Comparison of ENCODE assay signal across 16 mouse cellular contexts in genomic region chr1:59826583-59826982, GRCm38 (mm10).
DNase-seq lines count a peak whose midpoint lies in the region; ATAC-seq and TF ChIP-seq lines count a peak whose summit lies in the region.
"Had no signal": no experiment of that assay in that cellular context is flagged by ENCODE, and none has a peak within 500 bp of the region (broad histone marks: within the 10 kb centered on the region; RNA-seq: fewer than 3 reads in every experiment).

No protein-coding gene starts in this region.

- no peak overlapping the region for H3K9ac ChIP-seq in heart, embryonic 13.5 days
- no peak overlapping the region for H3K9ac ChIP-seq in heart, embryonic 11.5 days (ENCODE audit: low read depth, low read length)
- H3K9ac ChIP-seq: hindbrain, embryonic 14.5 days; liver, embryonic 12.5 days had no signal

- H3K9me3 ChIP-seq in heart, embryonic 13.5 days, result no peaks in the 10 kb centered on the region
- no peaks in the 10 kb centered on the region for H3K9me3 ChIP-seq in heart, embryonic 11.5 days (replicated peaks; ENCODE audit: control insufficient read depth, low read length)
- H3K9me3 ChIP-seq: heart, embryonic 10.5 days; liver, embryonic 12.5 days had no signal

- no peak overlapping the region for H3K4me3 ChIP-seq in heart, embryonic 13.5 days
- no peak overlapping the region for H3K4me3 ChIP-seq in heart, embryonic 11.5 days (ENCODE audit: low read depth, low read length)
- H3K4me3 ChIP-seq: heart, embryonic 10.5 days; liver, embryonic 12.5 days had no signal

- WGBS in heart, embryonic 13.5 days, result 79% methylated on average over 8 of the region's 8 CpGs
- WGBS in heart, embryonic 11.5 days (ENCODE audit: insufficient replicate concordance), result 81% methylated on average over 8 of the region's 8 CpGs

- H3K4me2 ChIP-seq in heart, embryonic 13.5 days, result no peak overlapping the region
- no peak overlapping the region for H3K4me2 ChIP-seq in heart, embryonic 11.5 days
- H3K4me2 ChIP-seq: hindbrain, embryonic 14.5 days; liver, embryonic 12.5 days had no signal

- DNase-seq in brain, embryonic 14.5 days (ENCODE audit: low read depth), result peak; percentile 28
- peak; percentile 48 to 60 for DNase-seq in cerebellum, postnatal 25 days
- DNase-seq in right cerebral cortex, postnatal 14 days, result peak; percentile 10
- no peak for DNase-seq in embryo, embryonic 10.5 days (ENCODE audit: low spot score)
- DNase-seq in urinary bladder, postnatal 10 days (ENCODE audit: low spot score), result no peak
- no peak for DNase-seq in urinary bladder, postnatal 25 days (ENCODE audit: low spot score)
- DNase-seq: adrenal gland, postnatal 36 days; kidney, adult 8-10 months had no signal

- no peak for TF ChIP-seq CTCF in brain, embryonic 14.5 days (IDR thresholded peaks at IDR 0.05; ENCODE audit: borderline replicate concordance, extremely low read depth, insufficient read depth, insufficient read length)

- no peak for ATAC-seq in heart, embryonic 13.5 days (ENCODE audit: extremely low read depth, insufficient number of reproducible peaks, low FRiP score, low TSS enrichment)
- ATAC-seq in heart, embryonic 11.5 days (replicated peaks; ENCODE audit: insufficient number of reproducible peaks, low FRiP score, low TSS enrichment), result no peak
- ATAC-seq: CD4-positive, CD25-positive, alpha-beta regulatory T cell, adult 4 months; liver, embryonic 12.5 days; midbrain, embryonic 16.5 days had no signal

- TF ChIP-seq POLR2A in brain, embryonic 14.5 days (IDR thresholded peaks at IDR 0.05; ENCODE audit: borderline replicate concordance, extremely low read depth, insufficient read depth, insufficient read length, poor library complexity, severe bottlenecking), result no peak

- H3K27ac ChIP-seq in heart, embryonic 13.5 days (replicated peaks), result peak overlapping the region; percentile 12; the same call in 1 of the 2 replicates
- H3K27ac ChIP-seq in heart, embryonic 11.5 days (ENCODE audit: low read depth, low read length), result no peak overlapping the region
- H3K27ac ChIP-seq: heart, embryonic 10.5 days; hindbrain, embryonic 14.5 days; liver, embryonic 12.5 days; stomach, postnatal 0 days had no signal

- H3K4me1 ChIP-seq in heart, embryonic 13.5 days, result no peaks in the 10 kb centered on the region; the same call in 1 of the 2 replicates
- H3K4me1 ChIP-seq in heart, embryonic 11.5 days (ENCODE audit: control insufficient read depth, insufficient read depth, low read length), result no peaks in the 10 kb centered on the region
- H3K4me1 ChIP-seq: heart, embryonic 10.5 days had no signal

- no peaks in the 10 kb centered on the region for H3K27me3 ChIP-seq in heart, embryonic 13.5 days (replicated peaks)
- H3K27me3 ChIP-seq in heart, embryonic 11.5 days (ENCODE audit: control insufficient read depth, insufficient read depth, low read length), result no peaks in the 10 kb centered on the region
- H3K27me3 ChIP-seq: liver, embryonic 12.5 days had no signal

- H3K36me3 ChIP-seq in heart, embryonic 13.5 days, result peaks cover 27% of the 10 kb centered on the region
- H3K36me3 ChIP-seq in heart, embryonic 11.5 days (ENCODE audit: control insufficient read depth, insufficient read depth, low read length), result peaks cover 2% of the 10 kb centered on the region; the same call in 1 of the 2 replicates
- H3K36me3 ChIP-seq: liver, embryonic 12.5 days had no signal

Comparison
In these comparisons a context has a peak if more than half of its experiments do, and no peak if none do; other contexts are left out.
1. DNase-seq: peak in brain, embryonic 14.5 days (single experiment), cerebellum, postnatal 25 days (2 of 2) and right cerebral cortex, postnatal 14 days (single experiment); none in embryo, embryonic 10.5 days (single experiment), urinary bladder, postnatal 10 days (single experiment) and urinary bladder, postnatal 25 days (single experiment).